Mouse (Mus musculus) left cerebral cortex, postnatal 14 days (tissue): ENCODE results near the gene Cracr2b. TPM values are rescaled to one million over a fixed set of nuclear protein-coding genes. Genes with fewer than 3 reads are reported as not detected.

ENCODE experiments used
- DNase-seq, 2 experiments: peaks; one replicate each; pipeline ENCODE4 v3.0.0; 2021 to 2022; ENCODE audit warnings: low spot score in 2 of 2, mixed read lengths in 1 of 2
- intact Hi-C: fragments of 180-260 bp; cut with DNase I; formaldehyde crosslinking; loops from one replicate; pipeline ENCODE4 v1.15.1; 2025
- long read RNA-seq, 2 experiments: library from polyadenylated mRNA; stranded (forward); transcript quantifications; one replicate each; pipeline ENCODE4 v2.0.0; 2021
- total RNA-seq, 2 experiments: library from RNA; stranded (reverse); gene quantifications; 2 replicates each; pipeline ENCODE4 v1.2.3; 2021

Cracr2b gene
- total RNA-seq: 1 to 10 TPM; 5.3 to 5.6 TPM
- long read RNA-seq, experiment 1, partial matches to known transcripts: 3 of 3 reads
- long read RNA-seq, experiment 1, other reads (novel, unspliced or antisense): 0 of 3 reads
- long read RNA-seq, experiment 2, partial matches to known transcripts: 3 of 4 reads
- long read RNA-seq, experiment 2, other reads (novel, unspliced or antisense): 1 of 4 reads

GRCm38 (mm10) chr7:141460391-141461113 is at the start of gene Cracr2b:
Gene Cracr2b (plus strand): TSS chr7:141461094.
- DNase-seq: no peak
- intact Hi-C loops: no loop called here

DNA sequence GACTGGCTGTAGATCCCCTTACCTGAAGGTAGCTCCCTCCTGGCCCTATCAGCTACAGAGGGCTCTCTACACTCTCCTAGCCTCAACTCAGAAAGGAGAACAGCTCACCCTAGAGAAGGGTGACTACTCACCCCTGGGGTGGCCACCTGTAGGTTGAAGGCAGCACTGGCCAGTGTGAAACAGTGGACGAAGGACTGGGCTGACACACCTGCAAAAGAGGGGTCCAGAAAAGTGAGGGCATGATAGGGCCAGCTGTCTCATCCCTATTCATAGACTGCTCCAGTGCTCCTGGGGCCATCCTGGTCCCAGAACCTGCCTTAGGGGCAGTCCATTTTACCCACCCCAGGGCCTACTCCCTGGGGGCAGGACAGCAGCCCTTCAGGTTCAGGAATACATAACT is 49.2 kb upstream of the Cracr2b start:
- intact Hi-C loops: no loop called here

DNA sequence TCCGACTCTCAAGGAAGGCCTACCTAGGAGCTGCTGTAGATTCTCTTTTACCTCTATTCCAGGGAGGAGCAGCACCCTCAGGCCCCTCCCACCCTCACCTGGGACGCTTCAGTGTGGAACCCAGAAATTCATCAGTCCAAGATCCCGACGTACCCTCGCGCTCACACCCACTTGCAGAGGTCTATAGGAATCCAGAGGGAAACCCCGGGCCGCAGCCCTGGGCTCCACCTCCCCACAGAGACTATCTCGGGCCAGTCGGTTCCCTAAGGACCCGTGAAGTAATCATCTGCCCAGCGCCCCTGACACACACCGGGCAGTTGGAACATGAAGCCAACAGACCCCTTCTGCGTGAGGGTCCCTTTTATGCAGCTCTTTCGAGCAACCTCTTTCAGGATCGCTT is 47.6 kb upstream of the Cracr2b start:
- DNase-seq: no peak
- intact Hi-C loops: no loop called here

More for the DNA sequence above, 49.2 kb upstream of the Cracr2b start:
- DNase-seq: no peak

DNA sequence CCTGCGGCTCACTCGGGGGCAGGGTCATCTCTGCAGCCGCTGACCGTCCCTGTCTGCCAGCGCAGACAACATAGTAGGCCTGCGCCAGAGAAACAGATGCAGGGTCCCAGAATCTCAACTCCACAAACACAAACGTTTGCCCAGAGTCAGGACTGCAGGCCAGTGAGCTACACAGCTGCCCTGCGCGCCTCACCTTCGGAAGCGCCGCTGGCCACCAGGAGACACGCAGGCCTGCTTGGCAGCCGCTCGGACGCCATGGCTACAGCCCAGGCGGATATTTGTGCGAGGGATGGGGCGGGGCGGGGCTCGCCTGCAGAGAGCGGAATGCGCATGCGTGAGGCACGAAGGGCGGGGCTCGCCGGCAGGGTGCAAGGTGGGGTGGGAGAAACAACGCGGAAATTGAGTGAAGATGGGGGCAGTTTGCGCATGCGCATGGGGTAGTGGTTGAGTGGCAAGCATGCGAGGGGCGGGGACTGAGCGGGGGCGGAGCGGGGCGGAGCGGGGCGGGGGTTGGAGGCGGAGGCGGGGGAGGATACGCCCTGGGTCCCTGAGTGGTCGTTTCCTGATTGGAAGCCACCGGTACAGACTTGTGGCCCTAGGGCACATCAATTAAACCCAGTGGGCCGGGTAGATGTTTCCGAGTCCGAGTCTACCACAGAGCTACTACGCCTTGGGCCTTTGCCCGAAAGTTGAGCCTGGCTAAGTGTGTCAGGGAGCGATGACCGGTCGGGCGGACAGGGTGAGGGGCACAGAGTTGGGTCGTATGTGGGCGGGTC is 46.9 kb upstream of the Cracr2b start, which contains the start of gene Gatd1:
TSS of gene Gatd1 (minus strand) at position 328 of the 776 bp plus-strand sequence.
- peak; percentile 99 to 100 for DNase-seq
- intact Hi-C loops: no loop called here

GRCm38 (mm10) chr7:141416144-141416841 is 44.6 kb upstream of the Cracr2b start:
- no peak for DNase-seq
- intact Hi-C loops: no loop called here

GRCm38 (mm10) chr7:141417731-141418681 is 42.9 kb upstream of the Cracr2b start:
- DNase-seq: no peak
- intact Hi-C loops: no loop called here

DNA sequence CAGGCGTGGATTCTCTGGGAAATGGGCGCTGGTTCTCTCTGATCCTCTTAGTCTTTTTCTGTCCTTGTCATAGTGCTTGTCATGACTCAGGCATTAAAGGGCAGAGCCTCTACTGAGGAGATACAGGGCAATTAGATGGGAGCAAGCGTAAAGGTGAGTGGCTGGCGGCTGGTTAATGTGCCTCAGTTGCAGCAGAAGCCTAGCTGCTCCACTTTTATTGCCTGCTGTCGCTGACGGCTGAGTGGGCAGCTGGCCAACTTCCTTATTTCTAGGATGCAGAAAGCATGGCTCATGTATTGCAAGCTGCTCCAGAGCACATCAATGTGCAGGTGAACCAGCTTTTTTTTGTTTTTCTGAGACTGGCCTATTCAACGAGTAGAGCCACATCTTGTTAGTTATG is 41.9 kb upstream of the Cracr2b start:
- intact Hi-C loops: no loop called here
- DNase-seq: peak in 1 of 2 experiments; percentile 66

DNA sequence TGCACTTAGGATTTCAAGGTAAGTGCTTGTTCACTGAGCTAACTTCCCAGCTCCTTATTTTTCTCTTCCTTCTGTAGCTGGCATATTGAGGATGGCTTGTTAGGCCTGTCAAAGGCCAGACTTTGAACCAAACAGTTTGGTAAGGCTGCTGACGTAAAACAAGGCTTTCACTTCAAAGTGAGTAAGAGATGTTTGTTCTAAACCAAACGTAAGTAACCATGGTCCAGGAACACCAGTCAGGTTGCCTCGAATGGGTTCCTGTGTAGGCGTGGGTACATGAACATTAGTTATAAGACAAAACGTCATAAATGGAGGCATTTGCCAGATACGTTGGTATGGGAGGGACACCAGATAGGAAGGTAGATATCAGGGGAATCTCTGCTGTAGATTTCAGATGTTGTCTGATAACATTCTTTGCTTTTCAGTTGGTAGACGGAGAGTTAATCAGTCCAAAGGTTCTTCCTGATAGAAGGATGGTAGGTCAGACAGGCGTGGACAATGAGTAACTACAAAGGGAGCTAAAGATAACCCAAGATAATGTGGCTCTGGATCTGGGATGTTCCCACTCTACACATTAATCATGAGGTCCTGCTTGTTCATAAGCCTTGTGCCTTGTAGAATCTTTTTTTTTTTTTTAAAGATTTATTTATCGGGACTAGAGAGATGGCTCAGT is 40.7 kb upstream of the Cracr2b start:
- intact Hi-C loops: no loop called here
- DNase-seq: no peak

DNA sequence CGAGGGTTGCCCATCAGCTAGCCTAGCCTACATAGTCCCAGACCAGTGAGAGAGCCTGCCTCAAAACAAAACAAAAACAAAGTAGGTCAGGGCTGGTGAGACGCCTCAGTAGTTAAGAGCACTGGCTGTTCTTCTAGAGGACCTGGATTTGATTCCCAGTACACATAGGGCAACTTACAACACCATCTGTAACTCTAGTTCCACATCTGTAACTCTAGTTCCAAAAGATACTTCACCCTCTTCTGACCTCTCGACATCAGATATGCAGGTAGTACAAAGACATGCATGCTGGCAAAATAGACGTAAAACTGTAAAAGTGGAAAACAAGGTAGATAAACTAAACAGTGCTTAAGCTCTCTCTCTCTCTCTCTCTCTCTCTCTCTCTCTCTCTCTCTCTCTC is 37.1 kb upstream of the Cracr2b start:
- no peak for DNase-seq
- intact Hi-C loops: no loop called here

- no peak for DNase-seq
- intact Hi-C loops: no loop called here
These were observed 33.8 kb upstream of the Cracr2b start for GRCm38 (mm10) chr7:141426948-141427730.

DNA sequence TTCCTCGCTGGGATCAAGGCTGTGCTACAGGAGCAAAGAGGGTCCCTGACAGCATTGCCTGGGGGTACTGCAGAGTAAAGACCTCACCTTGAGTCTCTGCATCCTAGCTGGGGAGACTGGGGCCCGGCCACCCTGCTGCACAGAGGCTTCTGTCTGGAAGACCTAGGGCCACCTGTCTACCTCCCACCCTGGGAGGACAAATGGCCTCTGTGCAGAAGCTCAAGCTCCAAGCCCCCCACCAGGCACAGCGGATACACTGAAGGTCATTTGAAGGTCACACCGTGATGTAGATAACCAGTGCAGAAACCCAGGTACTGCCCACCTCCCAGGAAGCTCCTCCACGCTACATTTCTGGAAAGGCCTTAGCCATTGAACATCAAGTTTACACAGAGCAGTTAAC is 32.2 kb upstream of the Cracr2b start:
- DNase-seq: no peak

GRCm38 (mm10) chr7:141429310-141429709 is 31.6 kb upstream of the Cracr2b start, which contains the start of gene Cend1:
Gene Cend1 (minus strand): TSS chr7:141429491.
- peak; percentile 89 to 90 for DNase-seq
- intact Hi-C loops: no loop called here

More for the DNA sequence above, 32.2 kb upstream of the Cracr2b start:
- intact Hi-C loops: no loop called here

DNA sequence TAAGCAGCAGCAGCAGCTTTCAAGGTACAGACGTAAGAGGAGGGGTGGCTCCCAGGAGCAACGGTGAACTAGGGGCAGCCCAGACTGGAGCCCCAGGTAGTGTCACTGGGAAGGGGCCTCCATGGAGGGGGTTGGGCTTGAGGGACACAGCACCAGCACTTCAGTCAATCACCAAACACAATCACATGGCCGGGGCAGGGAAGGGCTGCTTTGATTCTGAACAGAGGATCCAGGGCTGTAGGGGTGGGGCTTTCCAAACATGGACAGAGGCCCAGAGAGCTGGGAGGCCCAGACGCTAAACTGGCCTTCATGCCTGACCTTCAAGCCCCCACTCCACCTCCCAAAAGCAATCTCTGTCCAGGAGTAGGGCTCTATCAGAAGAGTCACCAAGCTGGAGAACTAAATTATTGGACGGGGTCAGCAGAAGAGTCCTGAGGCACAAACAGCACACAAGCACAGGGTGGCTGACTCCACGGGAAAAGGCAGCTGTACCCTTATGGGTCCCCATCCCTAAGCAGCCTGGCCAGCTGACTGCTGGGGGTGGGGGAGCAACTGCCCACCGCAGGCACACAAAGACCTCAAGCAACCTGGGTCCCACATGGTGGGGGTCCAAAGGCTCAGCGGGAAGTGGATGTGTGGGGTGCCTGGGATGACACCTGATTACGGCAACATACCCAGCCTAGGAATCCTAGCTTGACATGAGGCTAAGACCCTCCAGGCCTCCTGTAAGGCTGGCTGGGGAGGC is 30.9 kb upstream of the Cracr2b start:
- DNase-seq: no peak
- intact Hi-C loops: no loop called here

GRCm38 (mm10) chr7:141430585-141431240 is 30.2 kb upstream of the Cracr2b start:
- intact Hi-C loops: no loop called here
- DNase-seq: no peak

- DNase-seq: no peak
- intact Hi-C loops: no loop called here
These were observed 29.3 kb upstream of the Cracr2b start for GRCm38 (mm10) chr7:141431434-141432185.
